Comparison of ENCODE assay signal across 8 mouse cellular contexts in the genomic region with DNA sequence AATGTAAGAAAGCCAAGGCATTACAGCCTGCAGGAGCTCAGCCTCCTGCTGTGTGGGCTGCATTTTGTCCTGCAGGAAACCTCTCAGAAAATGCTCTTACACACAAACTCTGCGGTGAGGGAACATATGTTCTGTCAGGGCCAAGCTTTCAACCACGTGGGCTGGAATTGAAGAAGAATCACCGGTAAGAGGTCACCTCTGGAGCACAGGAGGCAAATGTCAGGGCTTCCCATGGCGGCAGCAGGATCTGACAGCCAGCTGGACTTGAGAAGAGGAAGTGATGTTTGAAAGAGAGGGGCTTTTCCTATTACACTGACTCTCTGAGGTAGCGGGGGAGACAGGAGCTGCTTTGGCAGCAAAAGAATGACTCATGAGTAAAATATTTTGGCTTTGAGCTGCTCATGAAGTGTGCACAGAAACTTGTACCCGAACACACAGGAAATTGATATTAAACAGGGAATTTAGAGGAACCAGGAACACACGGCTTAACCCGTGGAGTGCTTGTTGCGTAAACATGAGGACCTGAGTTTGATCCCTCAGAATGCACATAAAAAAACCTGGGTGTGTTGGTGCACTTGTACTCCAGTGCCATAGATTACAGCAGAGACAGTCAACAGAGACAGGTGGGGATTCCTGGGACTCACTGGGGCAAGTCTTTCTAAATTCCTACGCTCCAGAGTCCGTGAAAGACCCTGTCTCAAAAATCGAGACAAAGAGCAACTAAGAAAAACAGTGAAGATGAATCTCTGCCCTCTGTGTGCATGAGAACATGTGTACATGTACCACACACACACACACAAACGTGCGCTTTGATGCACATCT.
DNase-seq lines count a peak whose midpoint lies in the region; ATAC-seq and TF ChIP-seq lines count a peak whose summit lies in the region.

No protein-coding gene starts in this region.

- no peaks in the 10 kb centered on the region for H3K27me3 ChIP-seq in CH12.LX (replicated peaks)
- H3K27me3 ChIP-seq in stomach, postnatal 0 days (ENCODE audit: control insufficient read depth, insufficient read depth, low read length): no peaks in the 10 kb centered on the region

- H3K4me1 ChIP-seq in CH12.LX (ENCODE audit: control insufficient read depth in 1 of 2, insufficient read depth in 2 of 2): peaks cover 0 to 5% of the 10 kb centered on the region in 2 experiments; a peak in 2 of 4 replicates
- no peaks in the 10 kb centered on the region for H3K4me1 ChIP-seq in stomach, postnatal 0 days (replicated peaks; ENCODE audit: control insufficient read depth, insufficient read depth)

- H3K9me3 ChIP-seq in CH12.LX (replicated peaks; ENCODE audit: low read length): no peaks in the 10 kb centered on the region
- H3K9me3 ChIP-seq in stomach, postnatal 0 days (ENCODE audit: control insufficient read depth, low read length): no peaks in the 10 kb centered on the region

- H3K4me2 ChIP-seq in CH12.LX (ENCODE audit: insufficient read depth, low read depth, poor library complexity, severe bottlenecking): no peak overlapping the region
- 0 out of 2 replicates have a peak overlapping the region, but pooled peaks have one; percentile 20 for H3K4me2 ChIP-seq in stomach, postnatal 0 days (replicated peaks; ENCODE audit: low read depth)

- no peak for TF ChIP-seq CTCF in CH12.LX (conservative IDR thresholded peaks at IDR 0.05 in 1 of 2, IDR thresholded peaks at IDR 0.05 in 1 of 2; ENCODE audit: low read depth in 2 of 2, low read length in 2 of 2)
- TF ChIP-seq CTCF in stomach, postnatal 0 days (IDR thresholded peaks at IDR 0.05; ENCODE audit: low read depth): no peak

- H3K4me3 ChIP-seq in CH12.LX (replicated peaks in 1 of 3; ENCODE audit: low read depth in 2 of 3, low read length in 2 of 3, poor library complexity in 1 of 3): no peak overlapping the region
- H3K4me3 ChIP-seq in stomach, postnatal 0 days (ENCODE audit: low read depth, low read length): no peak overlapping the region

- no peaks in the 10 kb centered on the region for H3K79me2 ChIP-seq in CH12.LX (replicated peaks; ENCODE audit: control insufficient read depth, extremely low read depth, insufficient read depth, poor library complexity, severe bottlenecking)

- peak; percentile 64 for ATAC-seq in stomach, postnatal 0 days (ENCODE audit: low FRiP score, low TSS enrichment)

- WGBS in stomach, postnatal 0 days: 38% methylated on average over 14 of the region's 14 CpGs

- H3K9ac ChIP-seq in CH12.LX (ENCODE audit: insufficient read depth, low read depth): no peak overlapping the region
- no peak overlapping the region for H3K9ac ChIP-seq in stomach, postnatal 0 days (ENCODE audit: low read length)

- no peak for TF ChIP-seq POLR2A in CH12.LX (IDR thresholded peaks at IDR 0.05; ENCODE audit: low read depth, low read length)

- H3K36me3 ChIP-seq in CH12.LX (replicated peaks in 1 of 2; ENCODE audit: control insufficient read depth in 1 of 2, insufficient read depth in 1 of 2, low read length in 1 of 2): no peaks in the 10 kb centered on the region
- no peaks in the 10 kb centered on the region for H3K36me3 ChIP-seq in stomach, postnatal 0 days (ENCODE audit: control insufficient read depth, insufficient read depth, low read length)

- DNase-seq in 3134 (ENCODE audit: extremely low read depth, insufficient read length, low spot score): peak; percentile 36
- peak; percentile 21 for DNase-seq in CH12.LX (ENCODE audit: extremely low read depth)
- DNase-seq in frontal cortex, postnatal 36 days (ENCODE audit: low spot score in 2 of 2): peak; percentile 42 to 54
- peak; percentile 16 to 24 for DNase-seq in left cerebral cortex, adult 8-10 months (ENCODE audit: low spot score in 2 of 2)
- no peak for DNase-seq in stomach, postnatal 0 days (ENCODE audit: low spot score)
- no peak for DNase-seq in gastrocnemius, postnatal 4 days (ENCODE audit: low spot score in 2 of 2)
- no peak for DNase-seq in cerebellum, postnatal 10 days
- no peak for DNase-seq in testis, postnatal 10 days (ENCODE audit: low spot score)

- dilution Hi-C loops in CH12.LX (cut with MboI; ENCODE audit: extremely low pct_ligation_motif_present, extremely low pct_unique_long_range_greater_than_20kb, low sequenced_read_pairs): no loop called here

- in situ Hi-C loops in CH12.LX (cut with MboI; ENCODE audit: low pct_ligation_motif_present, low pct_unique_long_range_greater_than_20kb, low sequenced_read_pairs): no loop called here

- no peak for TF ChIP-seq RAD21 in CH12.LX (IDR thresholded peaks at IDR 0.05; ENCODE audit: low read depth, low read length)

- TF ChIP-seq EP300 in CH12.LX (IDR thresholded peaks at IDR 0.05; ENCODE audit: low read length): no peak
- no peak for TF ChIP-seq EP300 in stomach, postnatal 0 days (optimal IDR thresholded peaks at IDR 0.05)

- no peak overlapping the region for H3K27ac ChIP-seq in CH12.LX (ENCODE audit: insufficient read depth, low read depth)
- H3K27ac ChIP-seq in stomach, postnatal 0 days (replicated peaks): 0 out of 2 replicates have a peak overlapping the region, but pooled peaks have one; percentile 24

TF ChIP-seq in CH12.LX, 34 proteins besides CTCF, POLR2A, EP300 and RAD21:
- TF ChIP-seq ETS1 (conservative IDR thresholded peaks at IDR 0.05; ENCODE audit: low read depth, low read length) (no peak), TCF12 (IDR thresholded peaks at IDR 0.05; ENCODE audit: low read depth, low read length) (no peak), TBP (conservative IDR thresholded peaks at IDR 0.05; ENCODE audit: low read depth, low read length) (no peak), CHD2 (IDR thresholded peaks at IDR 0.05; ENCODE audit: low read length) (no peak), GABPA (IDR thresholded peaks at IDR 0.05; ENCODE audit: insufficient replicate concordance, low read depth, low read length) (no peak), KAT2A (IDR thresholded peaks at IDR 0.05; ENCODE audit: insufficient replicate concordance, low read length) (no peak), UBTF (IDR thresholded peaks at IDR 0.05; ENCODE audit: low read depth, low read length) (no peak), JUND (conservative IDR thresholded peaks at IDR 0.05; ENCODE audit: low read depth, low read length) (no peak), MAFK (IDR thresholded peaks at IDR 0.05; ENCODE audit: insufficient replicate concordance, low read length) (no peak), MXI1 (IDR thresholded peaks at IDR 0.05; ENCODE audit: low read depth, low read length) (no peak), RCOR1 (conservative IDR thresholded peaks at IDR 0.05; ENCODE audit: low read depth, low read length) (no peak), SIN3A (IDR thresholded peaks at IDR 0.05; ENCODE audit: low read length) (no peak), ZMIZ1 (IDR thresholded peaks at IDR 0.05; ENCODE audit: low read depth, low read length) (no peak), JUN (IDR thresholded peaks at IDR 0.05; ENCODE audit: insufficient read depth, low read depth, low read length) (no peak), IRF4 (IDR thresholded peaks at IDR 0.05; ENCODE audit: low read depth, low read length) (no peak)

Comparison
In these comparisons a context has a peak if more than half of its experiments do, and no peak if none do; other contexts are left out.
1. DNase-seq: peak in 3134 (single experiment), CH12.LX (single experiment), frontal cortex, postnatal 36 days (2 of 2) and left cerebral cortex, adult 8-10 months (2 of 2); none in stomach, postnatal 0 days (single experiment), gastrocnemius, postnatal 4 days (0 of 2), cerebellum, postnatal 10 days (0 of 2) and testis, postnatal 10 days (single experiment).